Mouse (Mus musculus): ENCODE results near the gene Anapc15. TPM values are rescaled to one million over a fixed set of nuclear protein-coding genes. Genes with fewer than 3 reads are reported as not detected.
A peak's percentile ranks its signal among the peaks of the same experiment; 100 is the strongest.

Gene Anapc15
- polyA plus RNA-seq, 1 experiment from 2014 or later = 78.9 TPM

GRCm38 (mm10) chr7:101833916-101834584 lies 29.5 kb upstream of the Anapc15 start:
- ATAC-seq (replicated peaks; ENCODE audit: low FRiP score) = no peak
- peaks cover 54% of the 10 kb centered on the region for H3K36me3 ChIP-seq
- 0 out of 2 replicates have a peak overlapping the region, but pooled peaks have one; percentile 4 for H3K27ac ChIP-seq

GRCm38 (mm10) chr7:101834903-101835302 lies 28.6 kb upstream of the Anapc15 start:
- 0 out of 2 replicates have a peak overlapping the region, but pooled peaks have one; percentile 92 for H3K9ac ChIP-seq
- no peaks in the 10 kb centered on the region for H3K9me3 ChIP-seq (replicated peaks)
- H3K4me3 ChIP-seq (replicated peaks) = peak overlapping the region; percentile 80

More at GRCm38 (mm10) chr7:101833916-101834584, 29.5 kb upstream of the Anapc15 start:
- Histone ChIP-seq H3K27me3 (no peaks in the 10 kb centered on the region), H3K9ac (no peak overlapping the region), H3K4me1 (peaks cover 38% of the 10 kb centered on the region), H3K9me3 (replicated peaks) (no peaks in the 10 kb centered on the region), H3K4me3 (replicated peaks) (no peak overlapping the region), H3K4me2 (peak overlapping the region; percentile 5; the same call in 1 of the 2 replicates)
- 46% methylated on average over 3 of the region's 3 CpGs for WGBS

GRCm38 (mm10) chr7:101835457-101836109 lies 27.9 kb upstream of the Anapc15 start:
- no peaks in the 10 kb centered on the region for H3K9me3 ChIP-seq (replicated peaks)
- H3K4me2 ChIP-seq = peak overlapping the region; percentile 85
- H3K4me3 ChIP-seq (replicated peaks) = peak overlapping the region; percentile 80
- H3K36me3 ChIP-seq = peaks cover 39% of the 10 kb centered on the region
- peaks cover 40% of the 10 kb centered on the region for H3K4me1 ChIP-seq
- H3K9ac ChIP-seq = peak overlapping the region; percentile 92
- WGBS = 34% methylated on average over 5 of the region's 5 CpGs
- peak overlapping the region; percentile 98 for H3K27ac ChIP-seq
- H3K27me3 ChIP-seq = no peaks in the 10 kb centered on the region
- no peak for ATAC-seq (replicated peaks; ENCODE audit: low FRiP score)

More at GRCm38 (mm10) chr7:101834903-101835302, 28.6 kb upstream of the Anapc15 start:
- peaks cover 40% of the 10 kb centered on the region for H3K4me1 ChIP-seq
- no peaks in the 10 kb centered on the region for H3K27me3 ChIP-seq
- ATAC-seq (replicated peaks; ENCODE audit: low FRiP score) = no peak
- H3K36me3 ChIP-seq = peaks cover 46% of the 10 kb centered on the region
- H3K27ac ChIP-seq = peak overlapping the region; percentile 98; the same call in 1 of the 2 replicates
- WGBS = 52% methylated on average over 3 of the region's 3 CpGs
- peak overlapping the region; percentile 85 for H3K4me2 ChIP-seq

GRCm38 (mm10) chr7:101836271-101837153 lies 27.0 kb upstream of the Anapc15 start:
- under 1% methylated on average over 58 of the region's 63 CpGs for WGBS

GRCm38 (mm10) chr7:101837154-101837605 lies 26.3 kb upstream of the Anapc15 start:
- under 1% methylated on average over 20 of the region's 20 CpGs for WGBS
- H3K4me1 ChIP-seq = peaks cover 40% of the 10 kb centered on the region
- H3K27me3 ChIP-seq = no peaks in the 10 kb centered on the region
- peak overlapping the region; percentile 85 for H3K4me2 ChIP-seq
- H3K36me3 ChIP-seq = peaks cover 23% of the 10 kb centered on the region
- H3K4me3 ChIP-seq (replicated peaks) = peak overlapping the region; percentile 80
- H3K9me3 ChIP-seq (replicated peaks) = no peaks in the 10 kb centered on the region
- H3K9ac ChIP-seq = peak overlapping the region; percentile 92
- peak overlapping the region; percentile 98 for H3K27ac ChIP-seq
- ATAC-seq (replicated peaks; ENCODE audit: low FRiP score) = no peak

More at GRCm38 (mm10) chr7:101836271-101837153, 27.0 kb upstream of the Anapc15 start:
- Histone ChIP-seq H3K4me1 (peaks cover 40% of the 10 kb centered on the region), H3K27ac (peak overlapping the region; percentile 98), H3K4me3 (replicated peaks) (peak overlapping the region; percentile 80), H3K9me3 (replicated peaks) (no peaks in the 10 kb centered on the region), H3K27me3 (no peaks in the 10 kb centered on the region), H3K9ac (peak overlapping the region; percentile 92), H3K36me3 (peaks cover 30% of the 10 kb centered on the region), H3K4me2 (peak overlapping the region; percentile 85)
- peak; percentile 55 for ATAC-seq (replicated peaks; ENCODE audit: low FRiP score)

GRCm38 (mm10) chr7:101837606-101838471 lies 25.7 kb upstream of the Anapc15 start, which contains the start of gene Inppl1:
Gene Inppl1 (minus strand): TSS chr7:101838229.
- Histone ChIP-seq H3K36me3 (peaks cover 17% of the 10 kb centered on the region), H3K4me1 (peaks cover 40% of the 10 kb centered on the region), H3K27ac (peak within 1 kb of the TSS; percentile 98), H3K9ac (peak within 1 kb of the TSS; percentile 92), H3K9me3 (replicated peaks) (no peaks in the 10 kb centered on the region), H3K4me2 (peak within 1 kb of the TSS; percentile 85), H3K27me3 (no peaks in the 10 kb centered on the region), H3K4me3 (replicated peaks) (peak within 1 kb of the TSS; percentile 80)
- 1% methylated on average over 64 of the region's 64 CpGs for WGBS
- peak; percentile 92 for ATAC-seq (replicated peaks; ENCODE audit: low FRiP score)

GRCm38 (mm10) chr7:101844186-101844585 lies 19.3 kb upstream of the Anapc15 start:
- Histone ChIP-seq H3K4me3 (replicated peaks) (no peak overlapping the region), H3K4me1 (peaks cover under 1% of the 10 kb centered on the region), H3K4me2 (no peak overlapping the region), H3K27me3 (no peaks in the 10 kb centered on the region), H3K27ac (no peak overlapping the region), H3K36me3 (no peaks in the 10 kb centered on the region), H3K9me3 (replicated peaks) (no peaks in the 10 kb centered on the region), H3K9ac (no peak overlapping the region)
- 70% methylated on average over 6 of the region's 6 CpGs for WGBS
- ATAC-seq (replicated peaks; ENCODE audit: low FRiP score) = no peak

GRCm38 (mm10) chr7:101847934-101848333 lies 15.6 kb upstream of the Anapc15 start:
- H3K36me3 ChIP-seq = no peaks in the 10 kb centered on the region
- no peaks in the 10 kb centered on the region for H3K9me3 ChIP-seq (replicated peaks)
- ATAC-seq (replicated peaks; ENCODE audit: low FRiP score) = no peak
- H3K27ac ChIP-seq = no peak overlapping the region
- no peaks in the 10 kb centered on the region for H3K27me3 ChIP-seq
- H3K4me1 ChIP-seq = 0 out of 2 replicates have a peak, but pooled peaks cover 2% of the 10 kb centered on the region
- H3K4me3 ChIP-seq (replicated peaks) = no peak overlapping the region
- 91% methylated on average over 1 of the region's 1 CpGs for WGBS
- H3K4me2 ChIP-seq = no peak overlapping the region
- no peak overlapping the region for H3K9ac ChIP-seq

- Histone ChIP-seq H3K36me3 (no peaks in the 10 kb centered on the region), H3K9me3 (replicated peaks) (no peaks in the 10 kb centered on the region), H3K4me1 (0 out of 2 replicates have a peak, but pooled peaks cover 2% of the 10 kb centered on the region), H3K4me2 (no peak overlapping the region), H3K9ac (no peak overlapping the region), H3K4me3 (replicated peaks) (no peak overlapping the region), H3K27ac (no peak overlapping the region), H3K27me3 (no peaks in the 10 kb centered on the region)
- no peak for ATAC-seq (replicated peaks; ENCODE audit: low FRiP score)
- WGBS = 68% methylated on average over 6 of the region's 6 CpGs
Measured at GRCm38 (mm10) chr7:101851689-101852088, 11.8 kb upstream of the Anapc15 start.

GRCm38 (mm10) chr7:101852846-101853245 lies 10.7 kb upstream of the Anapc15 start:
- no peak for ATAC-seq (replicated peaks; ENCODE audit: low FRiP score)
- Histone ChIP-seq H3K9me3 (replicated peaks) (no peaks in the 10 kb centered on the region), H3K4me1 (0 out of 2 replicates have a peak, but pooled peaks cover 2% of the 10 kb centered on the region), H3K9ac (no peak overlapping the region), H3K4me3 (replicated peaks) (no peak overlapping the region), H3K36me3 (no peaks in the 10 kb centered on the region), H3K27me3 (no peaks in the 10 kb centered on the region), H3K27ac (no peak overlapping the region), H3K4me2 (no peak overlapping the region)
- WGBS = 85% methylated on average over 6 of the region's 6 CpGs

- Histone ChIP-seq H3K27me3 (no peaks in the 10 kb centered on the region), H3K36me3 (no peaks in the 10 kb centered on the region), H3K9me3 (replicated peaks) (no peaks in the 10 kb centered on the region), H3K9ac (no peak overlapping the region), H3K27ac (no peak overlapping the region), H3K4me2 (no peak overlapping the region), H3K4me3 (replicated peaks) (no peak overlapping the region), H3K4me1 (0 out of 2 replicates have a peak, but pooled peaks cover 2% of the 10 kb centered on the region)
- WGBS = 81% methylated on average over 2 of the region's 2 CpGs
- no peak for ATAC-seq (replicated peaks; ENCODE audit: low FRiP score)
Measured at GRCm38 (mm10) chr7:101853816-101854215, 9.7 kb upstream of the Anapc15 start.
